Mouse (Mus musculus): ENCODE data around the gene Slc17a7. TPM values are rescaled to one million over a fixed set of nuclear protein-coding genes. Genes with fewer than 3 reads are reported as not detected.

The Slc17a7 gene
- polyA plus RNA-seq, 1 experiment from 2014 or later = 0.78 TPM

DNA sequence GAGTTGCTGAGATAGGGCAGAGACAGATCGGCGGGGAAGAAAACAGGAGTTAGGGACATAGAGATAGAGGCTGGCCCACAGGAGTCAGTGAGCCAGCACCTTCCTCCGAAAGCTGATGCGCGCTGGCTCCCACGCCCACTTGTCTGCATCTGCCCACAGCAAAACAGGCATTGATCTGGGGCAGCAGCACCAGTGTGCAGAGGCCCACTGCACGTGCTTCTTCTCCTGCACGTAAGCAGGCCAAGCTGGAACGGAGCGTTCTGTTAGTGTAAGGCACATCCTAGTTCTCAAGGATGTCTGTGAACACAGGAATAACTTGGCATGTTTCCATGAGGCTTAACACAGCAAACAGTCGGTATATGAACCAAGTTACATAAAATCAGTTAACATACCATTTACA is 35.2 kb downstream of the Slc17a7 start:
- peaks cover 17% of the 10 kb centered on the region for H3K27me3 ChIP-seq
- WGBS = 85% methylated on average over 11 of the region's 11 CpGs
- H3K4me3 ChIP-seq = no peak overlapping the region
- no peaks in the 10 kb centered on the region for H3K36me3 ChIP-seq
- H3K9ac ChIP-seq = no peak overlapping the region
- H3K9me3 ChIP-seq = no peaks in the 10 kb centered on the region
- H3K4me2 ChIP-seq = no peak overlapping the region
- H3K27ac ChIP-seq (replicated peaks) = no peak overlapping the region
- H3K4me1 ChIP-seq (replicated peaks) = peaks cover 6% of the 10 kb centered on the region; the same call in 1 of the 2 replicates
- ATAC-seq (ENCODE audit: low read depth) = no peak

- Histone ChIP-seq H3K9me3 (no peaks in the 10 kb centered on the region), H3K4me2 (no peak overlapping the region), H3K4me1 (replicated peaks) (peaks cover 11% of the 10 kb centered on the region; the same call in 1 of the 2 replicates), H3K27ac (replicated peaks) (no peak overlapping the region), H3K27me3 (peaks cover 14% of the 10 kb centered on the region), H3K9ac (0 out of 2 replicates have a peak overlapping the region, but pooled peaks have one; percentile 22), H3K36me3 (no peaks in the 10 kb centered on the region), H3K4me3 (no peak overlapping the region)
- WGBS = 69% methylated on average over 10 of the region's 10 CpGs
- no peak for ATAC-seq (ENCODE audit: low read depth)
These were observed 38.9 kb downstream of the Slc17a7 start for GRCm38 (mm10) chr7:45202654-45203053.

DNA sequence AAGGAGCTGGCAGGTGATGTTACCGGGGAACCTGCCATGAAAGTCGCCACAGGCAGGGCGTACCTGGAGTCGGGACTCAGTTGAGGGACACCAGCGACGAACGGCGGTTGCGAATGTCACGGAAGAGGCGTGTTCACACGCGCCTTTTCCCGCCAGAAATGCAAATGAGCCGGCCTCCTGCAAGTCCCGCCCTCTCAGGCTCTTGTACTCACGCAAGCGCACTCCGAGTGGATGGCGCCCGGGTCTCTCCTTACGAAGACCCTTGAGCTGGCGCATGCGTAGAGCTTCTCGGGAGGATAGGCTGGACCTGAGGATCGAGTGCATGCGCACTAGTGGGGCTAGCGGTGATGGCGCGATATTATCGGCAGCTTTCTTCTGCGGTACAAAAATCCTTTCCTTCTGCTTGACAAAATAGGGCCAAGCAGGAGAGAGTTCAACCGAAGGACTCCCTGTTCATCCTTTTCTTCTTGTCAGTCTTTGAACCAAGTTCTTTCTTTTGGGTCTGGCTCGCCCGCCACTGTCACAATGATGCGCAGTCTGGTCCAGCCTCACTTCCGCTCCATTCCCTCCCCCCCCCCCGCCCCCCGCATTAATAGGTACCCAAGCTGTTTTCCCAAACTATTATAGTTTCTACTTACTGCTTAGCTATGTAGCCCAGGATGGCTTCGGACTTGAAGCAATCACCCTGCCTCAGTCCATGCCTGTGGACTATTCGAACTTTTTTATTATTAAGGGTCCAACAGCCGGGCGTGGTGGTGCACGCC is 40.8 kb downstream of the Slc17a7 start, which contains the start of gene Ccdc155:
Gene Ccdc155 (minus strand): TSS at position 513 of the 764 bp plus-strand sequence.
- H3K9me3 ChIP-seq = no peaks in the 10 kb centered on the region
- H3K36me3 ChIP-seq = no peaks in the 10 kb centered on the region
- ATAC-seq (ENCODE audit: low read depth) = peak; percentile 98
- H3K4me2 ChIP-seq = peak within 1 kb of the TSS; percentile 60
- peak within 1 kb of the TSS; percentile 65 for H3K9ac ChIP-seq
- peak within 1 kb of the TSS; percentile 46 for H3K4me3 ChIP-seq
- peak within 1 kb of the TSS; percentile 81 for H3K27ac ChIP-seq (replicated peaks)
- 10% methylated on average over 42 of the region's 44 CpGs for WGBS
- H3K27me3 ChIP-seq = peaks cover 19% of the 10 kb centered on the region
- H3K4me1 ChIP-seq (replicated peaks) = peaks cover 5% of the 10 kb centered on the region; the same call in 1 of the 2 replicates

- Histone ChIP-seq H3K27me3 (peaks cover 46% of the 10 kb centered on the region), H3K9ac (no peak overlapping the region), H3K27ac (replicated peaks) (no peak overlapping the region), H3K36me3 (no peaks in the 10 kb centered on the region), H3K4me3 (no peak overlapping the region), H3K4me1 (replicated peaks) (peaks cover 15% of the 10 kb centered on the region), H3K9me3 (no peaks in the 10 kb centered on the region), H3K4me2 (no peak overlapping the region)
- 76% methylated on average over 6 of the region's 6 CpGs for WGBS
- ATAC-seq (ENCODE audit: low read depth) = no peak
These were observed 44.5 kb downstream of the Slc17a7 start for GRCm38 (mm10) chr7:45208260-45208659.

DNA sequence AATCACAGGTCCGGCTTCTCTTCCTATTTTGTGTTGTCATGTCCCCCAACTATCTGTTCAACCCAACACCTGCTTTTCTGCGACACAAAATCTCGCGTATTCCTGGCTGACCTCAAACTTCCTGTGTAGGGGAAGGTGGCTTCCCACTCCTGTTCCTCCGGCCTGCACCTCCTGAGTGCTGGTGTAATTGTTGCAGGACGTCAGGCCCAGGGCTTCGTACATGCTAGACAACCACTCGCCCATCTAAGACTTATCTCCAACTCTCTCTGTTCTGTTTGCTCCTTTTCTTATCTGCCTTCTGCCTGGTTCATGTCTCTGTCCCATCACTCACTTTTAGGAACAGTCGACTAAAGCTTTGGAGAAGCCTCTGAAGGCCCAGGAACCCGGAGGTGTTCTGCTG is 47.3 kb downstream of the Slc17a7 start:
- no peaks in the 10 kb centered on the region for H3K36me3 ChIP-seq
- peak overlapping the region; percentile 31; the same call in 1 of the 2 replicates for H3K4me2 ChIP-seq
- peaks cover 39% of the 10 kb centered on the region for H3K27me3 ChIP-seq
- H3K9me3 ChIP-seq = no peaks in the 10 kb centered on the region
- peaks cover 18% of the 10 kb centered on the region for H3K4me1 ChIP-seq (replicated peaks)
- no peak overlapping the region for H3K9ac ChIP-seq
- H3K4me3 ChIP-seq = peak overlapping the region; percentile 4; the same call in 1 of the 2 replicates
- no peak overlapping the region for H3K27ac ChIP-seq (replicated peaks)
- no peak for ATAC-seq (ENCODE audit: low read depth)
- WGBS = 77% methylated on average over 10 of the region's 10 CpGs

DNA sequence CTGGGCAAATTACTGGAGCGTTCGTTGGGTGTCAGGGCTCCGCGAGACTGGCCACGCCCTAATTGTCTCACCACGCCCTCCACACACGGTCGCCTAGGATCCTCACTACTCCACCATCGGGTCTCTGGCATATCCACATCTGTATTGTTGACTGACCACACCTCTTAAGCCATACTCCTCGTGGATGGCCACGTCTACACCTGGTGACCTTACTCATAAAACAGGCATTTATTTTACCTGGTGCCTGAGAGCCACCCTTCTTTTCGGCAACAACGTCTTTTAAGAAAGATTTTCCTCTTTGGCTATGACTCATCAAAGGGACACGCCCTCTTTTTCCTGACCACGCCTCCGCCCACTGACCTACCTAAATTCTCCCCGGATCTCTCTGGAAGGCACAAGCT is 48.1 kb downstream of the Slc17a7 start, which contains the start of gene Dkkl1:
Gene Dkkl1 (minus strand): TSS at position 297 of the 401 bp plus-strand sequence.
- H3K9me3 ChIP-seq = no peaks in the 10 kb centered on the region
- no peaks in the 10 kb centered on the region for H3K36me3 ChIP-seq
- no peak within 1 kb of the TSS for H3K9ac ChIP-seq
- no peak for ATAC-seq (ENCODE audit: low read depth)
- H3K27me3 ChIP-seq = peaks cover 39% of the 10 kb centered on the region
- H3K4me2 ChIP-seq = peak within 1 kb of the TSS; percentile 31
- 5% methylated on average over 17 of the region's 17 CpGs for WGBS
- H3K4me1 ChIP-seq (replicated peaks) = peaks cover 26% of the 10 kb centered on the region
- H3K4me3 ChIP-seq = peak within 1 kb of the TSS; percentile 4
- H3K27ac ChIP-seq (replicated peaks) = no peak within 1 kb of the TSS

DNA sequence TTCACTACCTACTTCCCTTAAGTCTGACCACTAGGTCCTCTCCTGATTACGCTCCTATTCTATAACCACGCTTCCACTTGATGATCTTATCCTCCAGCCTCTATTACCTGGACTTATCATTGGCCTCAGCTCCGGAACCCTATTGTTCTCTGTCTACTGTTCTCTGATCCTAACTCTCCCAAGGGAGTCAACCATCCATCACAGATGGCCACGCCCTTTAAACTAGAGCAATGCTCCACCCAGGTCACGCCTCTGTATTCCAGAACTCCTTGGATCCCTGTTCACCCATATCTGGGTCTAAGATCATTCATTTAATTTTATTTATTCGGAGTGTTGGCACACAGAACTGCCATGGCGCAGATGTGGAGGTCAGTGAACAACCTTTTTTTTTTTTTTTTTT is 48.6 kb downstream of the Slc17a7 start:
- WGBS = 72% methylated on average over 7 of the region's 7 CpGs
- H3K36me3 ChIP-seq = no peaks in the 10 kb centered on the region
- peaks cover 39% of the 10 kb centered on the region for H3K27me3 ChIP-seq
- no peak overlapping the region for H3K9ac ChIP-seq
- H3K9me3 ChIP-seq = no peaks in the 10 kb centered on the region
- H3K27ac ChIP-seq (replicated peaks) = no peak overlapping the region
- no peak for ATAC-seq (ENCODE audit: low read depth)
- peaks cover 31% of the 10 kb centered on the region for H3K4me1 ChIP-seq (replicated peaks)
- H3K4me3 ChIP-seq = no peak overlapping the region
- peak overlapping the region; percentile 31; the same call in 1 of the 2 replicates for H3K4me2 ChIP-seq

GRCm38 (mm10) chr7:45213708-45214107 is 50.0 kb downstream of the Slc17a7 start:
- Histone ChIP-seq H3K4me3 (no peak overlapping the region), H3K27me3 (peaks cover 39% of the 10 kb centered on the region), H3K4me1 (replicated peaks) (peaks cover 42% of the 10 kb centered on the region), H3K36me3 (peaks cover 3% of the 10 kb centered on the region; the same call in 1 of the 2 replicates), H3K9me3 (no peaks in the 10 kb centered on the region), H3K27ac (replicated peaks) (no peak overlapping the region), H3K9ac (no peak overlapping the region), H3K4me2 (no peak overlapping the region)
- 55% methylated on average over 5 of the region's 5 CpGs for WGBS
- ATAC-seq (ENCODE audit: low read depth) = no peak

- H3K9me3 ChIP-seq = no peaks in the 10 kb centered on the region
- H3K9ac ChIP-seq = peak within 1 kb of the TSS; percentile 89
- H3K27me3 ChIP-seq = peaks cover 20% of the 10 kb centered on the region
- H3K4me2 ChIP-seq = peak within 1 kb of the TSS; percentile 74
- ATAC-seq (ENCODE audit: low read depth) = peak; percentile 70
- H3K4me3 ChIP-seq = peak within 1 kb of the TSS; percentile 59
- H3K4me1 ChIP-seq (replicated peaks) = peaks cover 51% of the 10 kb centered on the region
- H3K27ac ChIP-seq (replicated peaks) = peak within 1 kb of the TSS; percentile 91
- H3K36me3 ChIP-seq = peaks cover 25% of the 10 kb centered on the region
- 2% methylated on average over 55 of the region's 55 CpGs for WGBS
These were observed 52.1 kb downstream of the Slc17a7 start, which contains the start of gene Tead2 for GRCm38 (mm10) chr7:45215673-45216441. Tead2 (plus strand) TSS chr7:45215753.

DNA sequence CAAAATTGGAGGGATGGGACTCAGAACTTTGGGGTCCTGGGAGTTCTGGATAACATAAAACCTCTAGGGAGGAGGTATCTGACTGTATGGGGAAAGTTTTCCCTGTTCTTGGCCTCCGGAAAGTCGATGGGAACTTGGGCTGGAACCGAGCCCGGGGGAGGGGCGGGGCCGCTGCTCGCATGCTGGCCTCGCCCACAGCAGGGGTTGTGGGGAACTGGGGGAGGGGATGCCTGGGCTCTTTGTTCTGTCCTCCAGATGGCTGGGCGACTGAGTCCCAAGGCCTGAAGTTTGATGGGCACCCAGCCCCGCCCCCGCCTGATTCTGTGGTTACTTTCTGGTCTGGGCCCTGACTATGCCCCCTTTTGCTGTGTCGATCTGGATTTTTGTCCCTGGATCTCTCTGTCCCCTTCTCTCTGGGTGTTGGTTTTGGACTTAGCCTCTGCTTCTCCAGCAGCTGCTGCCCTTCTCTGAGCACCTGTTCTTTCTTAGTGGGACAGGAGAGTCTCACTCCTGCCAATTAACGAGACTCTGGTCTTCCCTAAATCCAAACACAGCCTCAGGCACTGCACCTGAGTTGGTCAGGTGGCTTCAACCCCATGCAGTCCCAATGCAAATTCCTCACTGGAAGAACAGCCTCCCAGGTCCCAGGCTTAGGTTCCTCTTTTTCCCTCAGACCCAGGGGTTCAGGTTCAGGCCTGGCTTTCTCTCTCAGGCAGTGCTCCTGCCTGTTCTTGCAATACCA is 52.9 kb downstream of the Slc17a7 start:
- peak overlapping the region; percentile 89 for H3K9ac ChIP-seq
- WGBS = under 1% methylated on average over 13 of the region's 13 CpGs
- peaks cover 13% of the 10 kb centered on the region for H3K27me3 ChIP-seq
- peaks cover 49% of the 10 kb centered on the region for H3K4me1 ChIP-seq (replicated peaks)
- H3K4me3 ChIP-seq = peak overlapping the region; percentile 59
- H3K9me3 ChIP-seq = no peaks in the 10 kb centered on the region
- peak; percentile 80 for ATAC-seq (ENCODE audit: low read depth)
- peaks cover 26% of the 10 kb centered on the region for H3K36me3 ChIP-seq
- peak overlapping the region; percentile 74 for H3K4me2 ChIP-seq
- H3K27ac ChIP-seq (replicated peaks) = peak overlapping the region; percentile 91

- Histone ChIP-seq H3K9me3 (no peaks in the 10 kb centered on the region), H3K4me3 (no peak overlapping the region), H3K36me3 (peaks cover 54% of the 10 kb centered on the region), H3K4me1 (replicated peaks) (peaks cover 27% of the 10 kb centered on the region), H3K9ac (no peak overlapping the region), H3K27ac (replicated peaks) (no peak overlapping the region), H3K27me3 (no peaks in the 10 kb centered on the region), H3K4me2 (no peak overlapping the region)
- WGBS = 96% methylated on average over 2 of the region's 2 CpGs
- no peak for ATAC-seq (ENCODE audit: low read depth)
These were observed 57.9 kb downstream of the Slc17a7 start for GRCm38 (mm10) chr7:45221680-45222079.

Data from neural tube, embryonic 13.5 days (tissue).